Mouse (Mus musculus) thymus, postnatal 0 days (tissue): ENCODE data around the gene Catsperd. TPM values are rescaled to one million over a fixed set of nuclear protein-coding genes. Genes with fewer than 3 reads are reported as not detected.
A peak's percentile ranks its signal among the peaks of the same experiment; 100 is the strongest.

Experiments used
- DNase-seq: peaks from one replicate; pipeline ENCODE4 v3.0.0-alpha.2; 2015; ENCODE audit warnings: low spot score
- polyA plus RNA-seq: library from polyadenylated mRNA; unstranded; fragments of >200 nt; fragmentation: Nextera tagmentation; extraction: Ambion mirVana; gene quantifications from 2 replicates; pipeline ENCODE4 v1.2.1, GENCODE M21; 2015

Gene Catsperd
- 0.09 and 0.57 TPM in 2 replicates for polyA plus RNA-seq

GRCm38 (mm10) chr17:56627530-56628277, at the start of gene Catsperd:
TSS of gene Catsperd (plus strand) at chr17:56628143.
- peak; percentile 35 for DNase-seq

DNA sequence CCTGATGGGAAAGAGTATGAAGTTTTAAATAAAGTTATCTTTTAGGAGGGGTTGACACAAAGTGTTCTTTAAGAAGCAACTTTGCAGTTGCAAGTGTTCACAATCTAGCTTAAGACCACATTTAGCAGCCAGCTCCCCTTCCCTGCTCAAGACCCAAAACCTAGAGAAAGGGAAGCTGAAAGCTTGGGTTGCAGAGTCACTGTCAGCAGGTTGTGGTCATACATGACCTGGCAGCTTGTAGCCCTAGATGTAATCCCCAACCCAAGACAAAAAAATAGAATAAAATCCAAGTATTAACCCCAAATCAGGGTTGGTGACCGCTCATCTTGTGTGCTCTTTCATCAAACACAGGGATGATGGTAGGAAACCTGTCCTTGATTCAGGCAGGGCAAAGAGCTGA, 44.9 kb upstream of the Catsperd start:
- no peak for DNase-seq

DNA sequence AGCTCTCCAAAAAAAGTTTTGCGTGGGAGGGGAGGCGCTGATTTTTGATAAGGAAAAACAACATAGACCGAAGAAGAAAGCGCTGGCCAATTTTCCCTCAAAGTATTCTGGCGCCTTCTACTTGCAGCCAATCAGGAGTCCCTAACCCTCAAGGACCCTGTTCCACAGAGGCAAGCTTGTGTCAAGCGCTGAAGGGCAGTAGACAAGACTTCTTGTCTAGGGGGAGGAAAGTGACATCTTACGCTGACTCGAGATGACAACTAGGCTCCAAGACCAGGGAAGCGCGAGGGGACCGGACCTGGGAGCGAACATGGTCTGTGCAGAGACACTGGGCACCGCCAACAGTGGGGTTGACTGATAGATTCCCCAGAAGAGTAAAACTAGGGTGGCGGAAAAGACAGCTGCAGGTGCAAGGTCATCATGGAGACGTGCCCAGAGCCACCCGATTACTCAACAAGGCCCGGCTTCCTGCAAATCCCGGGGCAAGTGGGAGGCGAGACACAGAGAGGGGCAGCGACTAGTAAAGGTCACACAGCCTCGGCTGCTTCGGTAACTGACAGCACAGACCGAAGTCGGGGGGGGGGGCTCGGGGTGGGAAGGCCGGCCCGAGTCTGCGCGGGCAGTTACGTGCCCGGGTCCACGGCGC, 44.2 kb upstream of the Catsperd start:
- no peak for DNase-seq

DNA sequence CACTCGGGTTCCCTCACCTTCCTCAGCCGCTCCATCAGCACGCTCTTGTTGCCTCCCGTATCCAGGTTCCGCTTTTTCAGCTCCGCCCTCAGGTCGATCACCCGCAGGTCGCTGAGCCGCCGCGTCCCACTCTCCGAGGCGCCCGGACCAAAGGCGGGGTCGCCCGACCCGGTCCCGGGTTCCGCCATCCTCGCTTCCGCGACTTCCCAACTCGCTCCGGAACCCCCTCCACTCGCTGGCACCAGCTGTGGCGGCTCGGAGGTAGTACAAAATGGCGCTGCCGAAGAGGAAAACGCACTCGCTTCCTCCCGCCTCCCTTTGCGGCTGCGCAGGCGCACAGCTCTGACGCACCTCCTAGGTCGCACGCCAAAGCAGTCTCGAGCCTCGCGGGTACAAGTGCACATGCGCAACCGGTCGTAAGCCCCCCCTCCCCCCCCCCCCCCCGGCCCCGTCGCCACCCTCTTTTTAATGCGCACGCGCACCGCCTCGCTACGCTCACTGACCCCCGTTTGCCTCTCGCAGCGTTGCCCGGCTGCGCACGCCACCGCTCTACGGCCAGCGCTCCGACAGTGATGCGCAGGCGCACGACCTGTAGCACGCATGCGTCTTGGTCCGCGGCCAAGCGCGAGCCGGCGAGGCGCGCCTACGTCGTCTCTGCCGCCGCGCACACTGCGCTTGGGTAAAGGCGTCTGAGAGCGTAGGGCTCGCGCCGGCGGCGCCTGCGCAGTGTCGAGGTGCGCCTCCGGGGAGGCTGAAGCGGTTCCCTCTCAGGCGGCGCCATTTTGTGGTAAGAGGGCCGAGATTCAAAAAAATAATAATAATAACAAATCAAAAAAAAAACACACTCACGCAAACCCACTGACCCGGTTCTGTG, 43.4 kb upstream of the Catsperd start, which contains the start of the genes Safb2 and Safb:
Gene Safb2, minus strand, starts transcription at position 329 of the 874 bp plus-strand sequence.
Gene Safb, plus strand, starts transcription at position 569 of the 874 bp plus-strand sequence.
- peak; percentile 99 for DNase-seq

- DNase-seq = no peak
Measured at GRCm38 (mm10) chr17:56585171-56585821, 42.6 kb upstream of the Catsperd start.

- no peak for DNase-seq
Measured at GRCm38 (mm10) chr17:56587773-56588172, 40.2 kb upstream of the Catsperd start.

DNA sequence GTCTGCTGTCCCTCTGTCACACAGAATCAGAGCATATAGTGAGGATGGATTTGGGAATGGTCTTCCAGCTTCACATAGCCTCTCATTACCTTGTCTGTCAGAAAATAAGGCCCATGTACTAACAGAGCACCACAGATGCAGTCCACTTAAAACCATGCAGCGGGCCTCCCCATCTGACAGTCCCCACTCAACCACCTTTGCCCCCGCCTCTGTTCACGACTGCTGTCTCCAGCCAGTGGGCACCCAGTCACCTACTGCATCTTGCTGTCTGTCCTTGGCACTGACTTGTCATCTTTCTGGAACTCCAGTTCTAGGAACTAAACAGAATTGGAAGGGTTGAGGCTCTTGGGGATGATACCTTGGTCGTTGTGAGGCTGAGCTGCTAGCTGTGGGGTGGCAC, 39.0 kb upstream of the Catsperd start:
- DNase-seq = no peak

DNA sequence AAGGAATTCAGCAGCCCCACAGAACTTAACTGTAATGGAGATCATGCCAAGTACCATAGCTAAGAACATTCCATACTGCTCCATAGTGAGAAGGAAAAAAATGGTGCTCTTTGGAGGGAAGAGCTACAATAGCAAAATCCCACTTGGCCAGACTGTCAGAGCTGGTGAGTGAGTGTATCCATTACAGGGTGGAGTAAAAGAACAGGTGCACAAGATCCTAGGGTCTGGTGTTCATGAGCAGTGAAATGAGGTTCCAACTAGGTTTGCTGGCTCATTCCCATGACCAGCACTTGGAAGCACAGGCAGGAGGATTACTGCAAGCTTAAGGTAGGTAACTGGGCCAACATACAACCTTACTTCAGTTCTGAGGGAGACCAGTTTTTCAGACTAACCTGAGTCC, 35.4 kb upstream of the Catsperd start:
- DNase-seq = no peak

DNA sequence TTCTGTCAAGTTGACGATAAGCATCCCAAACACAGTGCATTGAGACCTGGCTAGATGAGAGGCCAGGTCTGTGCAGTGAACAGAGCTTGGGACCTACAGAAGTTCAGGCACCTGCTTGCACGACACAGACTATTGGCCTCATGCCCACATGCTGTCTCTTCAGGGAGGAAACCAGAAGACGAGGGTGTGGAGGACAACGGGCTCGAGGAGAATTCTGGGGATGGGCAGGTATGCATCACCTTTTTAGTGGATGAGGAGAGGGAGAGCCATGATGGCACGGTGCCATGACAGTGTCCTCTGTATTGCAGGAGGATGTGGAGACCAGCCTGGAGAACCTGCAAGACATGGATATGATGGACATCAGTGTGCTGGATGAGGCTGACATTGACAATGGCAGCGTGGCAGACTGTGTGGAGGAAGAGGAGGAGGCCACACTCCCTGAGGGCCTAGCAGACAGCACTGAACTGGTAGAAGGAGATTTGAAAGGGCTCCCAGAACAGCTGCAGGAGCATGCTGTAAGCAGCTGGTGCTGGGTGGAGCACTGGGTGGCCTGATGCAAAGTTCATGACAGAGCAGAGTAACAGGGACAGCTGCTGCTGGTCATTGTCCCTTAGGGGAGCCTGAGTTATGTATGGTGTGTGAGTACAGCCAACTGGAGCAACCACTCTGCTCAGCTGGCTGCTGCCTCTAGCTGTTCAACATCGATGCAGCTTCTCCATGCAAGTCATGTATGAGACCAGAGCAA, 34.2 kb upstream of the Catsperd start:
- DNase-seq = no peak

- DNase-seq = no peak
Measured at GRCm38 (mm10) chr17:56603186-56604069, 24.5 kb upstream of the Catsperd start.

DNA sequence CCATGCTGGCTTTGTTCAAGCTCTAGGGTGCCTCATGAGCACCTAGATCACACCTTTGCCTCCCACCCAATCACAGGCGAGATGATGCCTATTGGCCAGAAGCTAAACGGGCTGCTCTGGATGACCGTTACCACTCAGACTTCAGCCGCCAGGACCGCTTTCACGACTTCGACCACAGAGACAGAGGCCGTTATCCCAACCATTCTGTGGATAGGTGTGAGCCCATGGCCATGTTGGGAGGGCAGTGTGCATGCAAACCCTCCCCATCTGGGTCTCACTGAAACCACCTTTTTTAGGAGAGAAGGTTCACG, 23.9 kb upstream of the Catsperd start:
- DNase-seq = no peak

GRCm38 (mm10) chr17:56604422-56604821, 23.5 kb upstream of the Catsperd start:
- no peak for DNase-seq

DNA sequence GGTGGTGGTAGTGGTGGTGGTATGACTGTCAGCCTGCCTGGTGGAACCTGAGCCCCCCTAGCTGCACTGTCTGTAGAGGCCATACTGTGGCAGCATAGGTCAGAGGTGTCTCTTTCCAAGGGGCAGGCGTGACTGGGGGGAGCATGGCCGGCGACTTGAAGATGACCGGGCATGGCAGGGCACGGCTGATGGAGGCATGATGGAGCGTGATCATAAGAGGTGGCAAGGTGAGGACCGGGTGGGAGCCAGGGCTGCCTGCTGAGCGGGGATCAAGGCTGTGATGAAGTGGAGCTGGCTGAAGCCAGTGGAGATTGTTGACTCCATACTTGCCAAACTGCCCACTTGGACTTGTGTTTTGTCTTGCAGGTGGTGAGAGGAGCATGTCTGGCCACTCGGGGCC, 22.5 kb upstream of the Catsperd start:
- no peak for DNase-seq

- DNase-seq = no peak
Measured at GRCm38 (mm10) chr17:56607521-56608062, 20.4 kb upstream of the Catsperd start.

DNA sequence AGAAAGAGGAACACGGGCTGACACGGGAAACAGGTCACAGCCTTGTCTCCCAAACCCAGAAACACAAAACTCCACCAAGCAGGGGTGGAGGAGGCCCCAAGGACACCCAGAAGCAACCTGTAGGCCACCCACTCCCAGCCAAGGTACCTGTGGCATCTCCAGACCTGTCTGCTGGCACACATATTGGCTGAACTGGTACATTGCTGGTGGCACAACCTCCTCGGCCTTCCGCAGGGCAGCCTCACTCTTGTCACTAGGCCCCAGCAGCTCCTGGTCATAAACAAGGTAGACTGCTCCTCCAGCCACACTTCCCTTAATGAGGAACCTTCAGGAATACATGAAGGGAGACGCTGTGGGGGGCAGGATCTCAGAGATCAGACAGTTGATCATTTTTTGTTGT, 19.2 kb upstream of the Catsperd start:
- no peak for DNase-seq

- DNase-seq = peak; percentile 95
Measured at GRCm38 (mm10) chr17:56609452-56610171, 18.3 kb upstream of the Catsperd start, which contains the start of gene 2410015M20Rik. TSS of gene 2410015M20Rik (minus strand) at chr17:56609771.

DNA sequence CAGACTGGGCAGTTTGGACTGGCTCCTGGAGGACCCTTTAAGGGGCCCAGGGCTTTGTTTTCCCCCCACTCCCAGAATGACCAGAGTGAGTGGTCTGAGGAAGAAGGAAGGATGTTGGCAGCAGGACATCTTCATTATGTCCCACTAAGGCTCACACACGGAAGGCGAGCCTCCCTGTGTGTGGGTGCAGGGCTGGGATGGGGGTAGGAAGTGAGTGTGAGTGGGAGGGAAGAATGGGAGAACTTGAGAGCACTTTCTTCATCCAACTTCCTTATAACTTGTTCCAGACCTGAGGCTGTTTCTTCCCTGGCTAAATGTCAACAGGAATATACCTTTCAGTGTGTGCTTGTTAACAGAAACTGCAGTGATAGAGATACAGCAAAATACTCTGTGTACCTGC, 16.6 kb upstream of the Catsperd start:
- no peak for DNase-seq

DNA sequence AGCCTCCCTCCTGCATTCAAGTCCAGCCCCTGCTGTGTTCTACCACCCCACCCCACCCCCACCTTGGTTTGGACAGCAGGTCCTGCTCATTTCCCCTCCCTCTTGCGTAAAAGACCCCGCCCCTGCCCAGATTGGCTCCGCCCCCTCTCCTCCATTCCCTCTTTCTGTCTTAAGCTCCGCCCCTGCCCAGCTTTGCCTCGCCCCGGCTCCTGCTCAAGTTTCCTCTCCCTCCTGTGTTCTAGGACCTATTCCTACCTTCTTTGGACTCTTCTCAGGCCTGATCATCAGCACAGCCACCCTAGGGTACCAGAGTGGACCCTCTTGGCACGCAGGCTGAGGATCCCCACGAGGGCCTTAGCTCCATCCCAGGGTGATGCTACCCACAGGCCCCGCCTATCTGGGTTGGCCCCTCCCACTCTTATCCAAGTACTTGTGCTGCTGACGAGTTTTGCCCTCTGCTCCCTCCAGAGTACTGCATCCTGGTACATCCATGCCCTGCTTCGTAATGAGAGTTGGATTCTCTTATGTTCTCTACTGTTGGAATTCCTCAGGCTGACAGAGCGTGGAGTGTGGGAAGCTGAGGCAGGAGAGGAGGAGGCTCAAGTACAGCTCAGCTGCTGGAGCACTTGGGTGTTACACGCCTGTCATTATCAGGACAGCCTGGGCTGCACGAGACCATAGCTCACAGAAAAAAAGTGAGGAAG, 15.9 kb upstream of the Catsperd start:
- peak; percentile 19 for DNase-seq
